Mouse (Mus musculus) urinary bladder, postnatal 25 days (tissue): ENCODE data around the gene Cpox.

Experiments
- DNase-seq: peaks from one replicate; pipeline ENCODE4 v3.0.0; 2022; ENCODE audit warnings: low spot score

Cpox gene

GRCm38 (mm10) chr16:58763076-58763475 lies 93.0 kb downstream of the Cpox start, which contains the start of gene Olfr172:
TSS of gene Olfr172 (minus strand) at chr16:58763176.
- no peak for DNase-seq
